Mouse (Mus musculus): Measurements from ENCODE around the gene Hoxc13. TPM values are rescaled to one million over a fixed set of nuclear protein-coding genes. Genes with fewer than 3 reads are reported as not detected.

The Hoxc13 gene
- polyA plus RNA-seq, 1 experiment from 2014 or later: not detected

DNA sequence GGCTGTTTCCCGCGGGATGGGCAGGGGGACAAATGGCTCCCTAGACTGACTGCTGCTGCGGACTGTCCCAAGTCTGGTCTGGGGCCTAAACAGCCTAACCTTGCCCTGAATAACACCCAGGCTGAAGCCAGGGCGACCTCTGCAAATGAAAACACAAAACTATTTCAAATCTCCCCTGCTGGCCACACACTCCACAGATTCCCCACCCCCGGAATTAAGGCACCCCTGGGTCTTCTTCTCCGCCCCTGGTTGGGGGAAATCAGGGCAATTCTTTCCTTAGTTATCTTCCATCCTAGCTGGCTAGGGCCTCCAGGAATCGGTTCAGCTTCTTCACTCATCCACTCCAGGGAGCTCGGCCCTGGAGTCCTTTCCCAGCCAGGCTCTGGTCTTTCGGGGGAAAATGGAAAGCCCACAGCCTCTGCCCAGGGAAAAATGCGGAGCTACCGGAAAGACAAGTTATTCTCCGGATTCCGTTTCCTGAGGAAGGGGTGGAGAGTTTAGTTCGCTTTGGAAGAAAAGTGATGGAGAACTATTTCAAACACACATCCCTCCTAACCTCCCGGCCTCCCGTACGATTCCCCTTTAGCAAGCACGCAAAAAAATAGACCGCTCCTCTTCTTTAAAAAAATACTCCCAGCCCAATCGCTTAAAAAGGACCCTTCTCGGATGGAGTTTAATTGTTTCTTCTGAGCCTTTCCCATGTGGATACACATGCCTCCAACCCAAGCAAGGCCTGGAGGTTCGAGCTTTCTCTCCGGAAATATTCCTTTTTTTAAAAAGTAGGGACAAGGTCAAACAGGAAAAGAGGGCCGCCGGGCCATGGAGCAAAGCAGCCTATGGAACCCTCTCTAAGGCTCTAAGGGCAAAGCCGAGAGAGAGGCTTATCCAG is 44.3 kb downstream of the Hoxc13 start:
- H3K9me3 ChIP-seq (ENCODE audit: control insufficient read depth, low read depth, low read length): no peaks in the 10 kb centered on the region
- H3K4me3 ChIP-seq (ENCODE audit: low read depth, low read length): no peak overlapping the region
- no peak overlapping the region for H3K4me2 ChIP-seq (replicated peaks; ENCODE audit: low read depth, low read length)
- no peak overlapping the region for H3K9ac ChIP-seq (replicated peaks; ENCODE audit: low read depth, low read length)
- WGBS: 5% methylated on average over 26 of the region's 26 CpGs
- no peak for ATAC-seq (ENCODE audit: insufficient number of reproducible peaks, insufficient read depth, low FRiP score, low read depth)
- H3K27me3 ChIP-seq (ENCODE audit: control insufficient read depth, insufficient read depth, low read length): peaks cover 83% of the 10 kb centered on the region
- no peak overlapping the region for H3K27ac ChIP-seq (ENCODE audit: low read length)
- H3K36me3 ChIP-seq (ENCODE audit: control insufficient read depth, insufficient read depth, low read length): no peaks in the 10 kb centered on the region
- no peaks in the 10 kb centered on the region; the same call in 1 of the 2 replicates for H3K4me1 ChIP-seq (ENCODE audit: control insufficient read depth, insufficient read depth, low read length)

DNA sequence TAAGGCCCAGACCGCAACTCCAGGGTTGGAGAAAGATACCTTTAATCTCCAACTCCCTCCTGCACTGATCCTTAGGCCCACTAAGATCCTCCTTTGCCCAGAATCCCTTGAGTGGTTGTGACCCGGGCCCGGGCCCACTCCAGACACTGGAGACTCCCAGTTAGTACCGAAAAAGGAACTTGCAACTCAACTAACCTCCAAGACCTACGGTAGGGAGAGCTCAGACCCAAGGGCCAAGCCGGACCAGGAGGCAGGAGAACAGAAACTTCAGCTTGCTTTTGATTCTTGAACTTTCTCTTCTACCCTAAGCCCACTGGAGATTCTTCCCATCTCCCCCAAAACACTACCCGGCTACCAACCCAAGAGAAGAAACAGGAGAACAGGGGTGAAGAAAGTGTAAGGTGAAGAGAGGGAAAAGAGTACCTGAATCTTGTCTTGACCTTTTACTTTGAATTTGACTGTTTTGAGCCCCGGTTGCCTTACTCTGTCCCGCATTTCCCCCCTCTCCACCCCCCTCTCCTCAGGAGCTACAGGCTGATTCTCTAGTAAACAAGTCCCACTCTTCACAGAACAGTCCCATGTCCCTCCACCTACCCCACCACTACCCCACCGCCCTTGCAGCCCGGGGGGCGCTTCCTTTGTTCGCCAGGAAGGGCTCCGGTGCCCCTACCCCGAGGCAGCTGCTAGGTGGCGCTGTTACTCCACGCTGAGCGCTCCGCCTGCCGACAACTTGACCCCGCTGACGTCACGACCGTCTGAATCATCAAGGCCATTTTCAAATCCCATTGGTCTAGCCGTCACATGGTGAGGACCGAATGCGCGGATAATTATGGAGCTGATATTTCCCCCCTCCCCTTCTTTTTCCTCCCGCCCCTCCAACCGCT is 45.2 kb downstream of the Hoxc13 start:
- Histone ChIP-seq H3K4me3 (ENCODE audit: low read depth, low read length) (no peak overlapping the region), H3K9me3 (ENCODE audit: control insufficient read depth, low read depth, low read length) (no peaks in the 10 kb centered on the region), H3K4me2 (replicated peaks; ENCODE audit: low read depth, low read length) (peak overlapping the region; percentile 1; the same call in 1 of the 2 replicates), H3K36me3 (ENCODE audit: control insufficient read depth, insufficient read depth, low read length) (no peaks in the 10 kb centered on the region), H3K4me1 (ENCODE audit: control insufficient read depth, insufficient read depth, low read length) (no peaks in the 10 kb centered on the region; the same call in 1 of the 2 replicates), H3K27ac (ENCODE audit: low read length) (no peak overlapping the region), H3K9ac (replicated peaks; ENCODE audit: low read depth, low read length) (no peak overlapping the region), H3K27me3 (ENCODE audit: control insufficient read depth, insufficient read depth, low read length) (peaks cover 83% of the 10 kb centered on the region)
- WGBS: 5% methylated on average over 29 of the region's 30 CpGs
- peak; percentile 56; the same call in 1 of the 2 replicates for ATAC-seq (ENCODE audit: insufficient number of reproducible peaks, insufficient read depth, low FRiP score, low read depth)

DNA sequence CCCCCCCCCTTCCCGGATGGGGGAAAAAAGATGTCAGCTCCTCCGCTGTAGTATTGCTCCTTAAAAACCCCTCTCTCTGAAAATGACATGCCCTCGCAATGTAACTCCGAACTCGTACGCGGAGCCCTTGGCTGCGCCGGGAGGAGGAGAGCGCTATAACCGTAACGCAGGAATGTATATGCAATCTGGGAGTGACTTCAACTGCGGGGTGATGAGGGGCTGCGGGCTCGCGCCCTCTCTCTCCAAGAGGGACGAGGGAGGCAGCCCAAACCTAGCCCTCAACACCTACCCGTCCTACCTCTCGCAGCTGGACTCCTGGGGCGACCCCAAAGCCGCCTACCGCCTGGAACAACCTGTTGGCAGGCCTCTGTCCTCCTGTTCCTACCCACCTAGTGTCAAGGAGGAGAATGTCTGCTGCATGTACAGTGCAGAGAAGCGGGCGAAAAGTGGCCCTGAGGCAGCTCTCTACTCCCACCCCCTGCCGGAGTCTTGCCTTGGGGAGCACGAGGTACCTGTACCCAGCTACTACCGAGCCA is 45.9 kb downstream of the Hoxc13 start, which contains the start of gene Hoxc10:
Hoxc10 (plus strand) TSS at position 21 of the 536 bp plus-strand sequence.
- Histone ChIP-seq H3K9ac (replicated peaks; ENCODE audit: low read depth, low read length) (no peak within 1 kb of the TSS), H3K4me1 (ENCODE audit: control insufficient read depth, insufficient read depth, low read length) (no peaks in the 10 kb centered on the region; the same call in 1 of the 2 replicates)

DNA sequence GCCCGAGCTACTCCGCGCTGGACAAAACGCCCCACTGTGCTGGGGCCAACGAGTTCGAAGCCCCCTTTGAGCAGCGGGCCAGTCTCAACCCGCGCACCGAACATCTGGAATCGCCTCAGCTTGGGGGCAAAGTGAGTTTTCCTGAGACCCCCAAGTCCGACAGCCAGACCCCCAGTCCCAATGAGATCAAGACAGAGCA is 46.3 kb downstream of the Hoxc13 start, which contains the start of gene Hoxc5:
Hoxc5 (plus strand) TSS at position 132 of the 199 bp plus-strand sequence.
- Histone ChIP-seq H3K9me3 (ENCODE audit: control insufficient read depth, low read depth, low read length) (no peaks in the 10 kb centered on the region), H3K27ac (ENCODE audit: low read length) (no peak within 1 kb of the TSS), H3K9ac (replicated peaks; ENCODE audit: low read depth, low read length) (no peak within 1 kb of the TSS), H3K4me3 (ENCODE audit: low read depth, low read length) (no peak within 1 kb of the TSS), H3K27me3 (ENCODE audit: control insufficient read depth, insufficient read depth, low read length) (peaks cover 86% of the 10 kb centered on the region), H3K4me1 (ENCODE audit: control insufficient read depth, insufficient read depth, low read length) (no peaks in the 10 kb centered on the region; the same call in 1 of the 2 replicates), H3K36me3 (ENCODE audit: control insufficient read depth, insufficient read depth, low read length) (no peaks in the 10 kb centered on the region), H3K4me2 (replicated peaks; ENCODE audit: low read depth, low read length) (peak within 1 kb of the TSS; percentile 1; the same call in 1 of the 2 replicates)
- ATAC-seq (ENCODE audit: insufficient number of reproducible peaks, insufficient read depth, low FRiP score, low read depth): no peak
- 3% methylated on average over 12 of the region's 12 CpGs for WGBS

More for the DNA sequence above, 45.9 kb downstream of the Hoxc13 start, which contains the start of gene Hoxc10:
- Histone ChIP-seq H3K4me3 (ENCODE audit: low read depth, low read length) (no peak within 1 kb of the TSS), H3K9me3 (ENCODE audit: control insufficient read depth, low read depth, low read length) (no peaks in the 10 kb centered on the region), H3K27ac (ENCODE audit: low read length) (no peak within 1 kb of the TSS), H3K36me3 (ENCODE audit: control insufficient read depth, insufficient read depth, low read length) (no peaks in the 10 kb centered on the region), H3K4me2 (replicated peaks; ENCODE audit: low read depth, low read length) (peak within 1 kb of the TSS; percentile 1; the same call in 1 of the 2 replicates), H3K27me3 (ENCODE audit: control insufficient read depth, insufficient read depth, low read length) (peaks cover 84% of the 10 kb centered on the region)
- WGBS: 2% methylated on average over 27 of the region's 27 CpGs
- peak; percentile 30; the same call in 1 of the 2 replicates for ATAC-seq (ENCODE audit: insufficient number of reproducible peaks, insufficient read depth, low FRiP score, low read depth)

DNA sequence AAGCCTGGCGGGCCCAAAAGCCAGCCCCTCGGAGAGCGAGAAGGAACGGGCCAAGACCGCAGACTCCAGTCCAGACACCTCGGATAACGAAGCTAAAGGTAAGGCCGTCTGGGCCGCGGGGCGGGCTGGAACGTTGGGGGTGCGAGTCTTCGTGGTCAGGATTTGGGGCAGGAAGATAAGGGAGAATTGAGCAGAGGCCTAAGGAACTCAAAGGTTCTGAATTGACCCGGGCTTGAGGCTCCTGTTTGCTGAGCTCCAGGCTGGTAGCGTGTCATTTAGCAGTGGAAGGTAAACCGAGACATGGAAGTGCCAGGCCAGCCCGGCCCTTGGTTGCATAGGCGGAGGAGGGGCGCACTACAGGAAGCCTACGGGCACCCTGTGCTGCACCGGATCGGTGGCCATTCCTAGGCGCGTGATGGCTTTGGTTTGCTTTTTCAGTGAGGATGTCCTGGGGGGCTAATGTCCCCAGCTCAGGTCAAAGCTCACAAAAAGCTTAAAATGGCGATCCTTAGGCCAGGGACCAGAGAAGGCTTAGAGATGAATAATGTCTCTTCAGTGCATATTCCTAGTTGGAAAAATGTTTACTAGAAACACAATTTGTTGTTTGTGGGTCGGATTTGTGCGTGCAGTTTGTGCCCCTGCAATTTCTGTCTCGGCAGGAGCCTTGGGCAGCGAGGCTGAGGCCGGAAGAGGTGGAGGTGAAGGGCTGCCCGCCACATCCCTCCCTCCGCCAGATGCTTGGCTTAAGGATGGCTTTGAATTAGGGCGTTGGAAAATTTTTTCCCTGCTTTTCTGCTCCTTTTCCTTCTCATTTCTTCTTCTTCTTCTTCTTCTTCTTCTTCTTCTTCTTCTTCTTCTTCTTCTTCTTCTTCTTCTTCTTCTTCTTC is 46.9 kb downstream of the Hoxc13 start:
- H3K27ac ChIP-seq (ENCODE audit: low read length): no peak overlapping the region
- peaks cover 86% of the 10 kb centered on the region for H3K27me3 ChIP-seq (ENCODE audit: control insufficient read depth, insufficient read depth, low read length)
- no peaks in the 10 kb centered on the region; the same call in 1 of the 2 replicates for H3K4me1 ChIP-seq (ENCODE audit: control insufficient read depth, insufficient read depth, low read length)
- WGBS: 2% methylated on average over 34 of the region's 34 CpGs
- H3K4me2 ChIP-seq (replicated peaks; ENCODE audit: low read depth, low read length): no peak overlapping the region
- H3K4me3 ChIP-seq (ENCODE audit: low read depth, low read length): no peak overlapping the region
- no peak for ATAC-seq (ENCODE audit: insufficient number of reproducible peaks, insufficient read depth, low FRiP score, low read depth)
- no peaks in the 10 kb centered on the region for H3K9me3 ChIP-seq (ENCODE audit: control insufficient read depth, low read depth, low read length)
- no peaks in the 10 kb centered on the region for H3K36me3 ChIP-seq (ENCODE audit: control insufficient read depth, insufficient read depth, low read length)
- no peak overlapping the region for H3K9ac ChIP-seq (replicated peaks; ENCODE audit: low read depth, low read length)

DNA sequence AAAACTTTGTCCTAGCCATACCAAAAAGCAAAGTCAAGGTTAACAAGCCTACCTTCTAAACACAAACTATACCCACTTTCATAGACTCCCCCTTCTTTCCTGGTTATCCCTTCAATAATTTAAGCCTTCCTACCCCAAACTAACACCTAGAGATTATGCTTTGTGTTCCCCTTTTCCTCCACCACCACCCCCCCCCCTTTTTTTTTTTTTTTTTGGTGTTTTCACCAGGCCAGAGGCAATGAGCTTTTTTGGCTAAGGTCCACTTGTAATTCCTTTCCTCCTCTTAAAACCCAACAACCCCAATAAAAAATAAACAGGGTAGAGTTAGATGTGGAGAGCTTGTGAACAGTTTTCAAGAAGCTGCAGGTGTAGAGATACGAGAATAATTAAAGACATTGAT is 48.4 kb downstream of the Hoxc13 start:
- no peak overlapping the region for H3K4me3 ChIP-seq (ENCODE audit: low read depth, low read length)
- whole genome bisulfite sequencing: 42% methylated on average over 1 of the region's 1 CpGs
- peaks cover 93% of the 10 kb centered on the region for H3K27me3 ChIP-seq (ENCODE audit: control insufficient read depth, insufficient read depth, low read length)
- no peak overlapping the region for H3K27ac ChIP-seq (ENCODE audit: low read length)
- no peaks in the 10 kb centered on the region for H3K9me3 ChIP-seq (ENCODE audit: control insufficient read depth, low read depth, low read length)
- no peaks in the 10 kb centered on the region; the same call in 1 of the 2 replicates for H3K4me1 ChIP-seq (ENCODE audit: control insufficient read depth, insufficient read depth, low read length)
- no peaks in the 10 kb centered on the region for H3K36me3 ChIP-seq (ENCODE audit: control insufficient read depth, insufficient read depth, low read length)
- no peak for ATAC-seq (ENCODE audit: insufficient number of reproducible peaks, insufficient read depth, low FRiP score, low read depth)
- H3K4me2 ChIP-seq (replicated peaks; ENCODE audit: low read depth, low read length): no peak overlapping the region
- no peak overlapping the region for H3K9ac ChIP-seq (replicated peaks; ENCODE audit: low read depth, low read length)

DNA sequence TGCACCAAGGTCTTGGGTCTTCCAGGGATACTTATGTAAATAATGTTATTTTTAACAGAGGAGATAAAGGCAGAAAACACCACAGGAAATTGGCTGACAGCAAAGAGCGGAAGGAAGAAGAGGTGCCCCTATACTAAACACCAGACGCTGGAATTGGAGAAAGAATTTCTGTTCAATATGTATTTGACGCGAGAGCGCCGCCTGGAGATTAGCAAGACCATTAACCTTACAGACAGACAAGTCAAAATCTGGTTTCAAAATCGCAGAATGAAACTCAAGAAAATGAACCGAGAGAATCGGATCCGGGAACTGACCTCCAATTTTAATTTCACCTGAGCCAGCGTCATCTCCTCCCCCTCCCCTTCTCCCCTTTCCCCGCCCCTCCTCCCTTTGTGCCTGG is 49.8 kb downstream of the Hoxc13 start:
- Histone ChIP-seq H3K27ac (ENCODE audit: low read length) (no peak overlapping the region), H3K4me2 (replicated peaks; ENCODE audit: low read depth, low read length) (no peak overlapping the region), H3K36me3 (ENCODE audit: control insufficient read depth, insufficient read depth, low read length) (no peaks in the 10 kb centered on the region), H3K9me3 (ENCODE audit: control insufficient read depth, low read depth, low read length) (no peaks in the 10 kb centered on the region), H3K4me1 (ENCODE audit: control insufficient read depth, insufficient read depth, low read length) (no peaks in the 10 kb centered on the region; the same call in 1 of the 2 replicates), H3K4me3 (ENCODE audit: low read depth, low read length) (no peak overlapping the region), H3K9ac (replicated peaks; ENCODE audit: low read depth, low read length) (no peak overlapping the region), H3K27me3 (ENCODE audit: control insufficient read depth, insufficient read depth, low read length) (peaks cover 91% of the 10 kb centered on the region)
- no peak for ATAC-seq (ENCODE audit: insufficient number of reproducible peaks, insufficient read depth, low FRiP score, low read depth)
- WGBS: 1% methylated on average over 12 of the region's 12 CpGs

All from stomach, embryonic 14.5 days (tissue).